Mouse (Mus musculus) forebrain, embryonic 14.5 days (tissue): ENCODE measurements around the gene Atp5g3. TPM values are rescaled to one million over a fixed set of nuclear protein-coding genes. Genes with fewer than 3 reads are reported as not detected.

ENCODE experiments used
- ATAC-seq: fragments of 200-750 bp; cut with Nextera tagmentation; 2 replicates; pipeline ENCODE4 v1.8.0; 2017; ENCODE audit warnings: mild to moderate bottlenecking, moderate library complexity
- DNase-seq: peaks from one replicate; pipeline ENCODE4 v3.0.0-alpha.2; 2015; ENCODE audit warnings: low spot score
- H3K27ac ChIP-seq: fragments of 300-500 bp; sonication (generic); 2 replicates; pipeline ENCODE4 v1.5.1; 2014; ENCODE audit warnings: low read depth, mild to moderate bottlenecking, control low read depth, low read length, moderate library complexity
- H3K27me3 ChIP-seq: fragments of 300-500 bp; sonication (generic); replicated peaks from 2 replicates; pipeline ENCODE4 v1.6.1; 2014; ENCODE audit warnings: low read length, control low read depth, mixed read lengths; ENCODE audit not compliant: control insufficient read depth, insufficient read depth
- H3K36me3 ChIP-seq: fragments of 300-500 bp; sonication (generic); 2 replicates; pipeline ENCODE4 v1.6.1; 2014; ENCODE audit warnings: low read length, control low read depth; ENCODE audit not compliant: control insufficient read depth, insufficient read depth
- H3K4me1 ChIP-seq: fragments of 300-500 bp; sonication (generic); 2 replicates; pipeline ENCODE4 v1.6.1; 2014; ENCODE audit warnings: antibody characterized with exemption, low read length, control low read depth; ENCODE audit not compliant: control insufficient read depth, insufficient read depth
- H3K4me2 ChIP-seq: fragments of 300-500 bp; sonication (generic); 2 replicates; pipeline ENCODE4 v1.6.1; 2014; ENCODE audit warnings: mild to moderate bottlenecking, control low read depth, low read length
- H3K4me3 ChIP-seq: fragments of 300-500 bp; sonication (generic); 2 replicates; pipeline ENCODE4 v1.5.1; 2014; ENCODE audit warnings: low read depth, low read length, control low read depth
- H3K9ac ChIP-seq: fragments of 300-500 bp; sonication (generic); 2 replicates; pipeline ENCODE4 v1.6.1; 2014; ENCODE audit warnings: mild to moderate bottlenecking, low read length, control low read depth, moderate library complexity
- H3K9me3 ChIP-seq: fragments of 300-500 bp; sonication (generic); replicated peaks from 2 replicates; pipeline ENCODE4 v1.6.1; 2016; ENCODE audit warnings: low read length, control low read depth, mixed read lengths; ENCODE audit not compliant: control insufficient read depth
- WGBS: fragments of 180-500 bp; shearing (Covaris S2); extraction: QIAGEN DNeasy Blood & Tissue Kit; methylation state at CpG from one replicate; pipeline ENCODE4 v1.1.7; 2014; 5-methylcytosine and 5-hydroxymethylcytosine counted together
- polyA plus RNA-seq: library from polyadenylated mRNA; unstranded; fragments of >200 nt; fragmentation: Nextera tagmentation; extraction: Ambion mirVana; gene quantifications from 2 replicates; pipeline ENCODE4 v1.2.1, GENCODE M21; 2014

Atp5g3 gene
- polyA plus RNA-seq = 842 and 1,033 TPM in 2 replicates

GRCm38 (mm10) chr2:73911175-73911700 lies at the start of gene Atp5g3:
Gene Atp5g3, minus strand, starts transcription at chr2:73911326.
- Histone ChIP-seq H3K9me3 (no peaks in the 10 kb centered on the region), H3K4me3 (peak within 1 kb of the TSS; percentile 99), H3K4me1 (peaks cover 5% of the 10 kb centered on the region; the same call in 1 of the 2 replicates), H3K27ac (peak within 1 kb of the TSS; percentile 79), H3K4me2 (peak within 1 kb of the TSS; percentile 75), H3K27me3 (no peaks in the 10 kb centered on the region), H3K9ac (peak within 1 kb of the TSS; percentile 99), H3K36me3 (peaks cover 28% of the 10 kb centered on the region)
- under 1% methylated on average over 38 of the region's 38 CpGs for WGBS
- ATAC-seq (peak; percentile 96), DNase-seq (peak; percentile 97)

GRCm38 (mm10) chr2:73958342-73958741 lies 47.2 kb upstream of the Atp5g3 start:
- peak; percentile 55; the same call in 1 of the 2 replicates for ATAC-seq
- peak; percentile 75 for DNase-seq

GRCm38 (mm10) chr2:73953612-73954011 lies 42.5 kb upstream of the Atp5g3 start:
- Histone ChIP-seq H3K36me3 (no peaks in the 10 kb centered on the region), H3K4me3 (no peak overlapping the region), H3K4me2 (no peak overlapping the region), H3K27me3 (no peaks in the 10 kb centered on the region), H3K9me3 (no peaks in the 10 kb centered on the region), H3K27ac (no peak overlapping the region), H3K9ac (no peak overlapping the region), H3K4me1 (no peaks in the 10 kb centered on the region)
- DNase-seq = no peak
- 93% methylated on average over 1 of the region's 1 CpGs for WGBS
- ATAC-seq = no peak

More at GRCm38 (mm10) chr2:73958342-73958741, 47.2 kb upstream of the Atp5g3 start:
- Histone ChIP-seq H3K9ac (no peak overlapping the region), H3K36me3 (no peaks in the 10 kb centered on the region), H3K4me2 (no peak overlapping the region), H3K4me3 (no peak overlapping the region), H3K27ac (no peak overlapping the region), H3K4me1 (no peaks in the 10 kb centered on the region), H3K9me3 (no peaks in the 10 kb centered on the region), H3K27me3 (no peaks in the 10 kb centered on the region)
- 35% methylated on average over 6 of the region's 6 CpGs for WGBS

- H3K27ac ChIP-seq = no peak overlapping the region
- no peaks in the 10 kb centered on the region for H3K27me3 ChIP-seq
- H3K4me1 ChIP-seq = no peaks in the 10 kb centered on the region
- no peak overlapping the region for H3K4me3 ChIP-seq
- no peaks in the 10 kb centered on the region for H3K36me3 ChIP-seq
- DNase-seq (no peak), ATAC-seq (no peak)
- no peaks in the 10 kb centered on the region for H3K9me3 ChIP-seq
- H3K9ac ChIP-seq = no peak overlapping the region
- no peak overlapping the region for H3K4me2 ChIP-seq
- WGBS = 44% methylated on average over 8 of the region's 8 CpGs
Measured at GRCm38 (mm10) chr2:73952597-73953219, 41.6 kb upstream of the Atp5g3 start.

- H3K9me3 ChIP-seq = no peaks in the 10 kb centered on the region
- ATAC-seq (no peak), DNase-seq (no peak)
- no peak overlapping the region for H3K9ac ChIP-seq
- H3K27me3 ChIP-seq = no peaks in the 10 kb centered on the region
- 85% methylated on average over 2 of the region's 2 CpGs for WGBS
- no peak overlapping the region for H3K4me3 ChIP-seq
- H3K36me3 ChIP-seq = no peaks in the 10 kb centered on the region
- H3K4me2 ChIP-seq = no peak overlapping the region
- no peaks in the 10 kb centered on the region for H3K4me1 ChIP-seq
- no peak overlapping the region for H3K27ac ChIP-seq
Measured at GRCm38 (mm10) chr2:73947360-73947759, 36.2 kb upstream of the Atp5g3 start.

- Histone ChIP-seq H3K9me3 (no peaks in the 10 kb centered on the region), H3K27ac (no peak overlapping the region), H3K4me2 (no peak overlapping the region), H3K4me1 (no peaks in the 10 kb centered on the region; the same call in 1 of the 2 replicates), H3K36me3 (no peaks in the 10 kb centered on the region), H3K27me3 (no peaks in the 10 kb centered on the region), H3K4me3 (no peak overlapping the region), H3K9ac (no peak overlapping the region)
- ATAC-seq = no peak
- 95% methylated on average over 8 of the region's 8 CpGs for WGBS
- no peak for DNase-seq
Measured at GRCm38 (mm10) chr2:73943735-73944134, 32.6 kb upstream of the Atp5g3 start.

GRCm38 (mm10) chr2:73942844-73943243 lies 31.7 kb upstream of the Atp5g3 start:
- no peak for DNase-seq
- no peak for ATAC-seq
- Histone ChIP-seq H3K4me1 (no peaks in the 10 kb centered on the region; the same call in 1 of the 2 replicates), H3K27me3 (no peaks in the 10 kb centered on the region), H3K27ac (no peak overlapping the region), H3K9me3 (no peaks in the 10 kb centered on the region), H3K36me3 (no peaks in the 10 kb centered on the region), H3K4me3 (no peak overlapping the region), H3K4me2 (no peak overlapping the region), H3K9ac (no peak overlapping the region)
- 88% methylated on average over 3 of the region's 3 CpGs for WGBS

GRCm38 (mm10) chr2:73941281-73941680 lies 30.2 kb upstream of the Atp5g3 start:
- Histone ChIP-seq H3K4me1 (no peaks in the 10 kb centered on the region; the same call in 1 of the 2 replicates), H3K4me3 (no peak overlapping the region), H3K9me3 (no peaks in the 10 kb centered on the region), H3K27me3 (no peaks in the 10 kb centered on the region), H3K27ac (no peak overlapping the region), H3K4me2 (no peak overlapping the region), H3K36me3 (no peaks in the 10 kb centered on the region), H3K9ac (no peak overlapping the region)
- no peak for DNase-seq
- WGBS = 21% methylated on average over 1 of the region's 1 CpGs
- no peak for ATAC-seq

GRCm38 (mm10) chr2:73940471-73940870 lies 29.3 kb upstream of the Atp5g3 start:
- Histone ChIP-seq H3K4me1 (no peaks in the 10 kb centered on the region; the same call in 1 of the 2 replicates), H3K36me3 (no peaks in the 10 kb centered on the region), H3K9ac (no peak overlapping the region), H3K27ac (no peak overlapping the region), H3K4me2 (no peak overlapping the region), H3K9me3 (no peaks in the 10 kb centered on the region), H3K27me3 (no peaks in the 10 kb centered on the region), H3K4me3 (no peak overlapping the region)
- DNase-seq = no peak
- no peak for ATAC-seq
- WGBS = 70% methylated on average over 7 of the region's 7 CpGs
